Mouse (Mus musculus) cerebellum, adult 11-12 months (tissue): ENCODE results near the gene Mrps7.

ENCODE experiments used
- DNase-seq: peaks from one replicate; pipeline ENCODE4 v3.0.0; 2022

The Mrps7 gene

GRCm38 (mm10) chr11:115603476-115604303, at the start of gene Mrps7, which contains the start of gene Gga3:
TSS of gene Mrps7 (plus strand) at chr11:115603925.
TSS of gene Gga3 (minus strand) at chr11:115604051.
- DNase-seq: peak; percentile 89

- DNase-seq: no peak
These were observed 48.0 kb upstream of the Mrps7 start for GRCm38 (mm10) chr11:115555717-115556116.

GRCm38 (mm10) chr11:115563406-115563805, 40.3 kb upstream of the Mrps7 start:
- no peak for DNase-seq

- DNase-seq: peak; percentile 96
These were observed 39.5 kb upstream of the Mrps7 start, which contains the start of gene Nup85 for GRCm38 (mm10) chr11:115564064-115564809. TSS of gene Nup85 (plus strand) at chr11:115564434.

- no peak for DNase-seq
These were observed 38.8 kb upstream of the Mrps7 start for GRCm38 (mm10) chr11:115564961-115565360.

- no peak for DNase-seq
These were observed 24.6 kb upstream of the Mrps7 start for GRCm38 (mm10) chr11:115579080-115579479.

GRCm38 (mm10) chr11:115582913-115583606, 20.7 kb upstream of the Mrps7 start:
- no peak for DNase-seq

GRCm38 (mm10) chr11:115584376-115585073, 19.2 kb upstream of the Mrps7 start:
- no peak for DNase-seq

- DNase-seq: no peak
These were observed 18.1 kb upstream of the Mrps7 start for GRCm38 (mm10) chr11:115585573-115586100.

- DNase-seq: no peak
These were observed 17.3 kb upstream of the Mrps7 start for GRCm38 (mm10) chr11:115586403-115586802.

GRCm38 (mm10) chr11:115587984-115588383, 15.7 kb upstream of the Mrps7 start:
- no peak for DNase-seq

- DNase-seq: no peak
These were observed 13.1 kb upstream of the Mrps7 start for GRCm38 (mm10) chr11:115590526-115591075.

- no peak for DNase-seq
These were observed 8.5 kb upstream of the Mrps7 start for GRCm38 (mm10) chr11:115595209-115595608.

GRCm38 (mm10) chr11:115598309-115598708, 5.4 kb upstream of the Mrps7 start:
- DNase-seq: no peak

- DNase-seq: no peak
These were observed 4.0 kb upstream of the Mrps7 start for GRCm38 (mm10) chr11:115599722-115600121.

- DNase-seq: no peak
These were observed 3.0 kb upstream of the Mrps7 start for GRCm38 (mm10) chr11:115600743-115601142.

- no peak for DNase-seq
These were observed 2.6 kb upstream of the Mrps7 start for GRCm38 (mm10) chr11:115601174-115601573.

- no peak for DNase-seq
These were observed 623 bp upstream of the Mrps7 start for GRCm38 (mm10) chr11:115603128-115603475.

- DNase-seq: peak; percentile 56
These were observed 575 bp downstream of the Mrps7 start for GRCm38 (mm10) chr11:115604304-115604696.

GRCm38 (mm10) chr11:115606733-115607132, 3.0 kb downstream of the Mrps7 start:
- no peak for DNase-seq

GRCm38 (mm10) chr11:115608421-115609399, 5.0 kb downstream of the Mrps7 start:
- DNase-seq: no peak
